Mouse (Mus musculus): ENCODE measurements around the gene Cfap20. TPM values are rescaled to one million over a fixed set of nuclear protein-coding genes. Genes with fewer than 3 reads are reported as not detected.

The Cfap20 gene
- polyA plus RNA-seq, 1 experiment from 2014 or later: 150 TPM

- DNase-seq (ENCODE audit: low spot score): peak; percentile 89
- peaks cover 15% of the 10 kb centered on the region for H3K36me3 ChIP-seq (ENCODE audit: control insufficient read depth, insufficient read depth, low read length)
- peaks cover 36% of the 10 kb centered on the region for H3K4me1 ChIP-seq (ENCODE audit: control insufficient read depth, insufficient read depth, low read length)
- peak overlapping the region; percentile 29 for H3K4me2 ChIP-seq (ENCODE audit: low read depth, low read length)
- H3K27ac ChIP-seq (replicated peaks; ENCODE audit: low read depth, low read length): peak overlapping the region; percentile 84
- peak overlapping the region; percentile 26; the same call in 1 of the 2 replicates for H3K9ac ChIP-seq (ENCODE audit: low read depth, low read length)
- peak overlapping the region; percentile 7; the same call in 1 of the 2 replicates for H3K4me3 ChIP-seq (ENCODE audit: low read depth, low read length)
- 29% methylated on average over 12 of the region's 12 CpGs for WGBS
- no peaks in the 10 kb centered on the region for H3K9me3 ChIP-seq (ENCODE audit: control insufficient read depth, low read length)
- peak; percentile 50; the same call in 1 of the 2 replicates for ATAC-seq (ENCODE audit: low read depth)
- H3K27me3 ChIP-seq (replicated peaks; ENCODE audit: control insufficient read depth, insufficient read depth, low read length): no peaks in the 10 kb centered on the region
These were observed 6.8 kb downstream of the Cfap20 start for GRCm38 (mm10) chr8:95427594-95428535.

GRCm38 (mm10) chr8:95426781-95427281 is 7.8 kb downstream of the Cfap20 start:
- Histone ChIP-seq H3K4me2 (ENCODE audit: low read depth, low read length) (peak overlapping the region; percentile 29; the same call in 1 of the 2 replicates), H3K4me3 (ENCODE audit: low read depth, low read length) (no peak overlapping the region), H3K27ac (replicated peaks; ENCODE audit: low read depth, low read length) (peak overlapping the region; percentile 84), H3K4me1 (ENCODE audit: control insufficient read depth, insufficient read depth, low read length) (peaks cover 32% of the 10 kb centered on the region), H3K36me3 (ENCODE audit: control insufficient read depth, insufficient read depth, low read length) (peaks cover 25% of the 10 kb centered on the region), H3K9me3 (ENCODE audit: control insufficient read depth, low read length) (no peaks in the 10 kb centered on the region), H3K27me3 (replicated peaks; ENCODE audit: control insufficient read depth, insufficient read depth, low read length) (no peaks in the 10 kb centered on the region), H3K9ac (ENCODE audit: low read depth, low read length) (no peak overlapping the region)
- peak; percentile 76 for ATAC-seq (ENCODE audit: low read depth)
- 50% methylated on average over 2 of the region's 2 CpGs for WGBS
- peak; percentile 90 for DNase-seq (ENCODE audit: low spot score)

GRCm38 (mm10) chr8:95424682-95425081 is 10.0 kb downstream of the Cfap20 start:
- Histone ChIP-seq H3K27ac (replicated peaks; ENCODE audit: low read depth, low read length) (no peak overlapping the region), H3K36me3 (ENCODE audit: control insufficient read depth, insufficient read depth, low read length) (peaks cover 46% of the 10 kb centered on the region), H3K9ac (ENCODE audit: low read depth, low read length) (no peak overlapping the region), H3K27me3 (replicated peaks; ENCODE audit: control insufficient read depth, insufficient read depth, low read length) (no peaks in the 10 kb centered on the region), H3K4me1 (ENCODE audit: control insufficient read depth, insufficient read depth, low read length) (peaks cover 26% of the 10 kb centered on the region), H3K4me2 (ENCODE audit: low read depth, low read length) (no peak overlapping the region), H3K9me3 (ENCODE audit: control insufficient read depth, low read length) (no peaks in the 10 kb centered on the region), H3K4me3 (ENCODE audit: low read depth, low read length) (no peak overlapping the region)
- no peak for ATAC-seq (ENCODE audit: low read depth)
- no peak for DNase-seq (ENCODE audit: low spot score)
- WGBS: 89% methylated on average over 7 of the region's 7 CpGs

GRCm38 (mm10) chr8:95422193-95422810 is 12.4 kb downstream of the Cfap20 start:
- Histone ChIP-seq H3K27ac (replicated peaks; ENCODE audit: low read depth, low read length) (no peak overlapping the region), H3K36me3 (ENCODE audit: control insufficient read depth, insufficient read depth, low read length) (peaks cover 58% of the 10 kb centered on the region), H3K9ac (ENCODE audit: low read depth, low read length) (no peak overlapping the region), H3K9me3 (ENCODE audit: control insufficient read depth, low read length) (no peaks in the 10 kb centered on the region), H3K4me2 (ENCODE audit: low read depth, low read length) (no peak overlapping the region), H3K4me3 (ENCODE audit: low read depth, low read length) (no peak overlapping the region), H3K27me3 (replicated peaks; ENCODE audit: control insufficient read depth, insufficient read depth, low read length) (no peaks in the 10 kb centered on the region), H3K4me1 (ENCODE audit: control insufficient read depth, insufficient read depth, low read length) (peaks cover 7% of the 10 kb centered on the region)
- DNase-seq (ENCODE audit: low spot score): no peak
- 92% methylated on average over 14 of the region's 14 CpGs for WGBS
- ATAC-seq (ENCODE audit: low read depth): no peak

GRCm38 (mm10) chr8:95411309-95411972 is 23.2 kb downstream of the Cfap20 start:
- Histone ChIP-seq H3K4me3 (ENCODE audit: low read depth, low read length) (no peak overlapping the region), H3K27ac (replicated peaks; ENCODE audit: low read depth, low read length) (no peak overlapping the region), H3K27me3 (replicated peaks; ENCODE audit: control insufficient read depth, insufficient read depth, low read length) (no peaks in the 10 kb centered on the region), H3K4me1 (ENCODE audit: control insufficient read depth, insufficient read depth, low read length) (no peaks in the 10 kb centered on the region), H3K4me2 (ENCODE audit: low read depth, low read length) (no peak overlapping the region), H3K36me3 (ENCODE audit: control insufficient read depth, insufficient read depth, low read length) (no peaks in the 10 kb centered on the region), H3K9ac (ENCODE audit: low read depth, low read length) (no peak overlapping the region), H3K9me3 (ENCODE audit: control insufficient read depth, low read length) (0 out of 2 replicates have a peak, but pooled peaks cover 4% of the 10 kb centered on the region)
- peak; percentile 87 for ATAC-seq (ENCODE audit: low read depth)
- DNase-seq (ENCODE audit: low spot score): peak; percentile 64
- WGBS: 28% methylated on average over 10 of the region's 10 CpGs

GRCm38 (mm10) chr8:95409518-95409917 is 25.2 kb downstream of the Cfap20 start:
- no peak overlapping the region for H3K27ac ChIP-seq (replicated peaks; ENCODE audit: low read depth, low read length)
- H3K4me2 ChIP-seq (ENCODE audit: low read depth, low read length): no peak overlapping the region
- no peak overlapping the region for H3K9ac ChIP-seq (ENCODE audit: low read depth, low read length)
- H3K4me1 ChIP-seq (ENCODE audit: control insufficient read depth, insufficient read depth, low read length): no peaks in the 10 kb centered on the region
- H3K36me3 ChIP-seq (ENCODE audit: control insufficient read depth, insufficient read depth, low read length): no peaks in the 10 kb centered on the region
- H3K9me3 ChIP-seq (ENCODE audit: control insufficient read depth, low read length): 0 out of 2 replicates have a peak, but pooled peaks cover 4% of the 10 kb centered on the region
- 72% methylated on average over 5 of the region's 5 CpGs for WGBS
- no peaks in the 10 kb centered on the region for H3K27me3 ChIP-seq (replicated peaks; ENCODE audit: control insufficient read depth, insufficient read depth, low read length)
- DNase-seq (ENCODE audit: low spot score) (no peak), ATAC-seq (ENCODE audit: low read depth) (no peak)
- H3K4me3 ChIP-seq (ENCODE audit: low read depth, low read length): no peak overlapping the region

GRCm38 (mm10) chr8:95401091-95401490 is 33.6 kb downstream of the Cfap20 start:
- no peaks in the 10 kb centered on the region for H3K9me3 ChIP-seq (ENCODE audit: control insufficient read depth, low read length)
- H3K4me2 ChIP-seq (ENCODE audit: low read depth, low read length): no peak overlapping the region
- H3K4me1 ChIP-seq (ENCODE audit: control insufficient read depth, insufficient read depth, low read length): peaks cover 9% of the 10 kb centered on the region
- WGBS: 75% methylated on average over 7 of the region's 7 CpGs
- DNase-seq (ENCODE audit: low spot score) (peak; percentile 63), ATAC-seq (ENCODE audit: low read depth) (0 out of 2 replicates have a peak, but pooled peaks have one; percentile 24)
- H3K27ac ChIP-seq (replicated peaks; ENCODE audit: low read depth, low read length): no peak overlapping the region
- H3K27me3 ChIP-seq (replicated peaks; ENCODE audit: control insufficient read depth, insufficient read depth, low read length): no peaks in the 10 kb centered on the region
- H3K4me3 ChIP-seq (ENCODE audit: low read depth, low read length): no peak overlapping the region
- H3K36me3 ChIP-seq (ENCODE audit: control insufficient read depth, insufficient read depth, low read length): no peaks in the 10 kb centered on the region
- no peak overlapping the region for H3K9ac ChIP-seq (ENCODE audit: low read depth, low read length)

GRCm38 (mm10) chr8:95399131-95399530 is 35.5 kb downstream of the Cfap20 start:
- ATAC-seq (ENCODE audit: low read depth) (no peak; the same call in 1 of the 2 replicates), DNase-seq (ENCODE audit: low spot score) (no peak)
- no peak overlapping the region for H3K4me3 ChIP-seq (ENCODE audit: low read depth, low read length)
- H3K27me3 ChIP-seq (replicated peaks; ENCODE audit: control insufficient read depth, insufficient read depth, low read length): no peaks in the 10 kb centered on the region
- H3K9me3 ChIP-seq (ENCODE audit: control insufficient read depth, low read length): no peaks in the 10 kb centered on the region
- H3K9ac ChIP-seq (ENCODE audit: low read depth, low read length): no peak overlapping the region
- H3K4me2 ChIP-seq (ENCODE audit: low read depth, low read length): no peak overlapping the region
- H3K36me3 ChIP-seq (ENCODE audit: control insufficient read depth, insufficient read depth, low read length): no peaks in the 10 kb centered on the region
- 76% methylated on average over 5 of the region's 9 CpGs for WGBS
- peaks cover 13% of the 10 kb centered on the region for H3K4me1 ChIP-seq (ENCODE audit: control insufficient read depth, insufficient read depth, low read length)
- no peak overlapping the region for H3K27ac ChIP-seq (replicated peaks; ENCODE audit: low read depth, low read length)
